Mouse (Mus musculus) T-helper 17 cell (primary cell): ENCODE data around the gene Procr.

Experiments used
- in situ Hi-C, 2 experiments: fragments of 300-600 bp; cut with MboI, MseI; formaldehyde crosslinking; loops; 1 replicate in 1 of 2; 2 replicates in 1 of 2; pipeline ENCODE4 v1.15.1; 2025; ENCODE audit warnings: high pct_unique_total_duplicates in 2 of 2

The Procr gene

DNA sequence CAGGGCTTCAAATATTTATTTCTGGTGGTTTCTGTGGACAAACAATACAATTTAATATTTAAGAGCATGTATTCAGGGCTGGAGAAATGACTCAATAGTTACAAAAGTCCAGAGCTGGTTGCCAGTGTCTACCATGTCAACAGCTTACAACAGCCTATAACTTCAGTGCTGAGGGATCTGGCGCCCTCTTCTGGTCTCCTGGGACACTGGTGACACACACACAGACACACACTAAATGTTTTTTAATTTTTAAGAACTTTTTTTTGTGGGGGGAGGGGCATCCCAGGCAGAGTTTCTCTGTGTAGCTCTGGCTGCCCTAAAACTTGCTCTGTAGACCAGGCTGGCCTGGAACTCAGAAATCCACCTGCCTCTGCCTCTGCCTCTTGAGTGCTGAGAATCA lies 4.8 kb downstream of the Procr start:
- in situ Hi-C loops = loop anchor here in 1 of 2 experiments (25.0 kb wide), 1 partner anchor 243 kb away; the partner anchor contains the start of genes Acss2 and Ggt7

DNA sequence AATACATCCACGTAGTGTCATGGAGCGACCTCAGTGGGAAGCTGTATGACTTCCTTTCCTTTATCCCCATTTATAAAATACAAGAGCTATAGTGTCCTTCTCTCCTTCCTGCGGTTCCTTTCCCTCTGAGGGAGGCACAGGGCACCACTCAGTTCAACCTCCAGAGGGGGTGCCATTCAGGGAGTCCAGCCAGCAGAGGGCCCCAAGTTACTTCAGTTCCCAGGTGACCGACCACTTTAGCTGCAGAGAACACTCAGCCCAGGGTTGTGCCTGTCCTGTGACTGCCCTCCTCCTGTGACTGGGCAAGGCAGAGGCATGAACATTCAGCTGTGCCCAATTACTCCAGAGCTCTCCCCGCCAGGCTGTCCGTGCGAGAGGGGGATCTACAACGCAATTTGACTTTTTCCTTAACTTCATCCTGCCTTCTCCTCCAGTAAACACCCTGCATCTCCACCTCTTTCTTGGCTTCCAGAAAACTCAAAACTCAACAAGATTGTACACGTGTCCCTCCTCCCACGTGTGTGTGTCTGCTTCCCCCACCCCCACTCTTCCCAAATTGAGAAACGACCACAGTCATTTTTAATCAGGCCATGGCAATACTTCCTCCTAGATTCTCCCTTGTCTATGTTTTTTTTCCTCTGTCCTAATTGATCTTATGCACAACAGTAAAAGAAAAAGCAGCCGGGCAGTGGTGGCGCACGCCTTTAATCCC lies 6.1 kb downstream of the Procr start:
- in situ Hi-C loops = loop anchor here in 1 of 2 experiments (25.0 kb wide), 1 partner anchor 245 kb away; the partner anchor contains the start of genes Acss2 and Ggt7

DNA sequence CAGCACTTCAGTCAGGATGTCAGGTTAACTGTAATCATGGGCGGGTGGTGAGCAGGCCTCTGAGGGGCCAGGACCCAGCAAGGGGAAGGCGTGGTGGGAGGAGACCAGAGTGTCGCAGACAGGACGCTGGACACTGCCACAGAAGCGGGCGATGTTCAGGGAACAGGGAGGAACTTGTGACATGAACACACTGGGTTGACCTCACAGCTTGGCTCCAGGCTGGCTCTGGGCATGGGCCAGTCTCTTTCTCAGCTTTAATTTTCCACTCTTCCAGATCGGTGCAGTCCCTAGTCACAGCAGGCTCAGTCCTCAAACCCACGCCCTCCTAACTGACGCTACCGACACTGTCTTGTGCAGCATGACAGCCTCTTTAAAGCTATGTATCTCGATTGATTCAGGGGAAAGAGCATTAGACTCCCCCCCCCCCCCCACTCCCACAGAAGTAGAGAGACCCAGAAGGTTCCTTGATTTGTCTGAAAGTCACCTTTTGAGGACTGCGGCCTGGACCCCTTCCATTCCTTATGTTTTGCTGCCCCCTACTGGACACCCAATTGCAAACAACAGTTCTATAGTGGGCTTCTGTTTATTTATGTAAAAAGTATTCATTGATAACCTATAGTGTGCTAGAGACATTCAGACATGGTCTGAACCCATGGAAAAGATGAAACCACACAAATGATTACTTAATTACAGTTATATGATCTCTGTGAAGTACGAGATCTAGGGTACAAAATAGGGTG lies 13.9 kb downstream of the Procr start:
- in situ Hi-C loops = loop anchor here in 1 of 2 experiments (5.0 to 25.0 kb wide), 2 partner anchors 93 to 253 kb away; partner anchors contain the start of genes Acss2 and Ggt7

DNA sequence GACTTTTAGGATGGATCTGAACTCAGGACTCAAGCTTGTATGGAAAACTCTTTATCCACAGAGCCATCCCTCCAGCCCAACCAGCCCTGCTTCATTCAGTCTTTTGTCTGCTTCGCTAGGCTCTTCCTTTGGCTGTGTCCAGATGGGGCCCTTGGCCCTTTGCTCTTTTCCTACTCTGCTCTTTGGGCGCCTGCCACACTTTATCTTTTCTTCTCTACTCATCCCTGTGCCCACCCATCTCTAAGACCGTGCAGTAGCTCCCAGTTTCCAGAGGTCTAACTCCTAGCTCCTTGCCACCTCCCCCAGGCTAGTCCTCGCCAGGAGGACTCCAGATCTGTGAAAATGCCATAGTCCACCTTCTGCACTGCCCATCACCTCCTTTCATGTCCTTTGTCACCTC lies 22.7 kb downstream of the Procr start:
- in situ Hi-C loops = loop anchor here in 1 of 2 experiments (10.0 to 25.0 kb wide), 2 partner anchors 261 to 1519 kb away; partner anchors contain the start of genes Acss2, Bpifb9a and Ggt7

DNA sequence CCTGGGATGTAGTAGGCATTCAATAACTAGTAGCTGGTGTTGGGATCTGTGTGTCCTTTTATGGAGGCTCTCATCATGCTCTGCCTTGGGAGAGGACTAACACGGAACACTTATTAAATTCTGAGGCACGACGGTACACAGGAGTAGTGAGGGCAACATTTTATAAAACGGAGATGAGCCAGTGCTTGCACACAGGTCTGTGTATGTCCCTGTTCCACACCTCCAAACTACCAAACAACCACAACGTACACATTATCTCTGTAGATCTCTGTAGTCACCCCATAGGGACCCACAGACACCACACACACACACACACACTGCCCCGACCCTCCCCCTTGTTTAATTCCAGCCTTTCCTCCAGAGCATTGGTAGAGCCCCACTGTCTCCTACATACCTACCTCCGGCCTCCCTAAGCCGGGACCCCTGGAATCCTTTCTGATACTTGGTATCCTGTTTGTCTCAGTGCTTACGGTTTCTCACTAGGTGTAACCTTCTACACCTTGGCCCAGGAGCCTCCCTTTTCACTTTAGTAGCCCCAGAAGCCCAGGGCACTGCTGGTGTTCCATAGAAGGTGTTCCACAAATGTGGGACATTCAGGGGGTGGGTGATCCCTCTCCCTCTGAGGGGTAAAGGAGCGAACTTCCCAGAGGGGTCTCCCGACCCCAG lies 23.5 kb downstream of the Procr start:
- in situ Hi-C loops = loop anchor here in 1 of 2 experiments (10.0 to 25.0 kb wide), 2 partner anchors 262 to 1520 kb away; partner anchors contain the start of genes Acss2, Bpifb9a and Ggt7

DNA sequence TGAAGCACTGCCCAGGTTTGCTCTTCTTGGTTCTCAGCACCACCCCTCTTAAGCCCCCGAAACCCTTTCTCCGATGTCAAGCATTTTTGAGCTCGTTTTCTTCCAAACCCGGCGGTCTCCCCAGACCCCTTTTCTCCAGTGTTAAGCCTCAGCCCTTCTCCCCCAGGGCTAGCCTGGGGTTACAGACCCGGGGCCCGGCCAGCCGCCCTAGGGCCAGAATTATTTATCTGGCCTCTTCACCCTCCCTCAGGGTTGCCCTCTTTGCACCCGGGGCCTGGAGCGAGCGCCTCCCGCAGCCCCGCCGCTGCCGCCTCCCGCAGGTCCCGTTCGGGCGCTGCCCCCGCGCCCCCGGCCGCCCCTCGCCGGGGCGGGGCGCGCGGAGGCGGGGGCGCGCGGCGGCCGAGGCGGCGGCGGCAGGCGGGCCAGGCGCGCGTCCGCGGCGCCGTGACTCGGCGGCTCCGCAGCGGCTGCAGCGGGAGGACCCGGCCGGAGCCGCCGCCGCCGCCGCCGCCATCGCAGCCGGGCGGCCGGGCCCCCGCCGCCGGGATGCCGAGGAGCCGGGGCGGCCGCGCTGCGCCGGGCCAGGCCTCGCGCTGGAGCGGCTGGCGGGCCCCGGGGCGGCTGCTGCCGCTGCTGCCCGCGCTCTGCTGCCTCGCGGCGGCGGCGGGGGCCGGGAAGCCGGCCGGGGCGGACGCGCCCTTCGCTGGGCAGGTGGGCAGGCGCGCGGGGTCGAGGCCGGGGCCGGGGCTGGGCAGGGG lies 24.2 kb downstream of the Procr start, which contains the start of gene Mmp24:
Mmp24 (plus strand) TSS at position 416 of the 758 bp plus-strand sequence.
- in situ Hi-C loops = loop anchor here (10.0 to 25.0 kb wide), 3 partner anchors 263 to 1520 kb away; partner anchors contain the start of genes Acss2 (in 1 of the 2), Bpifb9a (in 1 of the 2) and Ggt7 (in 1 of the 2)

DNA sequence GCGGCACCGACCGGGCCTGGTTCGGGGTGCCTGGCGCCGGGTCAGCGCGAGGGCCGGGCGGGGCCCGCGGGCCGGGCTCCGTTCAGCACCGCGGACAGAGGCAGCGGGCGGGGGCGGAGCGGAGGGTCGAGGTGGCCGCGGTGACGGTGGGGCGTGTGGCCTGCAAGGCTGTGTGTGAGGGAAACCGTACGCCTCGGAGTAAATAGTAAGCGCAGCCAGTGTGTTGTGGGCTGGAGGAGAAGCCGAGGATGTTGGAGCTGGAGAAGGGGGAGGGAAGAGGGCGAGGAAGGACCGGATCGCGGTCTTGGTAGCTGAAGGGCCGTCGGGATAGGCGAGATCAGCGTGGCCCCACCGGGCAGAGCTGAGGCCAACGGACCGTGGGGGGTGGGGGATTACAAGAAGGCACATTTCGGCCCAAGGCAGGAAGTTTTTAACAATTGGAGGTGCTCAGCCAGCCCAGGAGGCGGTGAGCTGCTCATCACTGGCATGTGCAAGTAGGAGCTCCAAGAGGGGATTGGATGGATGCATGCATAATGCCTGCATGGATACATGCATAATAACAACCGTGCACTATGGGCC lies 24.9 kb downstream of the Procr start:
- in situ Hi-C loops = loop anchor here (10.0 to 25.0 kb wide), 2 partner anchors 288 to 1521 kb away; partner anchors contain the start of gene Bpifb9a (in 1 of the 2)

DNA sequence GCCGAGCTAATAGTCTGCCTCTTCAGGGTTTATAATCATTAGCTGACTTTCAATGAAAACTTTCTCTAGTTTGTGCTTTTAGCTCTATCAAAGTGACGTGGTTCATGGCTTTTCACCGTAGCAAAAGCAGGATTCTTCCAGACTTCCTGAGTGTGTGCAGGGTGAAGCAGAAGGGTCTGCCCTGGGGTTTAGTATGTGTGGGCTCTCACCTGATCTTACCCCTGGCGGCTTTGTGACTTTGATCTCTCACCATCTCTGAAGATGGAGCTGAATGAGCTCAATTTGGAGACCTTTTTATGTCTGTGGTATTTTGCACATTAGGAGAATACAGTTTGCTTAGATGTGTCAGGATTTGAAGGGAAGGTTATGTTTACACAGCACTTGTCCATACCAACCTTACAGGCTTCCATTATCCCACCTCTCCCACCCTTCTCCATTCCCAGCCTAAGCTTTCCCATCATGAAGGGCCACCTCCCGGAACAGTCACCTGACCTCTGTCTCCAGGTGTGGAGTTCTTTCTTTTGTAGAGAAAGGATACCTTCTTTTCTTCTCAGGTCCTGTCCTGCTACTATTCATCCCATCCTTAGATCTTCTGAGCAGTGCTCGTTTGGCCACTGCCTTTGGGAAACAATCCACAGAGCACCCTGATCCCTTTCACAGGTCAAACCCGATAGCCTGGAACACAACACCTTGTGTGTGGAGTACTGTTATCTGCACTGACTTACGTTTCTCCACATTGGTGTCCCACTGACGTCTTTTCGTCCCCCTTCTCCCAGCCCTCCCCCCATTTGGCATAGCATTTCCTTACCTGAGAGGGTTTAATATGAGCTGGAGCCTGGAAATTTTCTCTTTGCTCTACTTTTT lies 26.1 kb downstream of the Procr start:
- in situ Hi-C loops = loop anchor here (10.0 to 25.0 kb wide), 2 partner anchors 290 to 1522 kb away; partner anchors contain the start of gene Bpifb9a (in 1 of the 2)

DNA sequence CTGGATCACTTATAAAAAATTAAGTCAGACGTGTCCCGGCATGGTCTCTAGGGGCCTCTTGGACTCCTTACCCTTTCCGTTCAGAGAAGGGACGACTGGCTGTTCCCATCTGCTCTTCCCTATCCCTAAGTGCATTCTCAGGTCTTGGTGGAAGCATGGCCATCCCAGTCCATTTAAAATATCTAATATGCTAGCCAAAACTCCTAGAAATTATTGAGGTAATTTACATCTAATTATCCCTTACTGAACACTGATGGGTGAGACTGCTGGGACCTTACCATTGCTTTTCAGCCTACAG lies 26.7 kb downstream of the Procr start:
- in situ Hi-C loops = loop anchor here (10.0 to 25.0 kb wide), 2 partner anchors 290 to 1523 kb away; partner anchors contain the start of gene Bpifb9a (in 1 of the 2)

DNA sequence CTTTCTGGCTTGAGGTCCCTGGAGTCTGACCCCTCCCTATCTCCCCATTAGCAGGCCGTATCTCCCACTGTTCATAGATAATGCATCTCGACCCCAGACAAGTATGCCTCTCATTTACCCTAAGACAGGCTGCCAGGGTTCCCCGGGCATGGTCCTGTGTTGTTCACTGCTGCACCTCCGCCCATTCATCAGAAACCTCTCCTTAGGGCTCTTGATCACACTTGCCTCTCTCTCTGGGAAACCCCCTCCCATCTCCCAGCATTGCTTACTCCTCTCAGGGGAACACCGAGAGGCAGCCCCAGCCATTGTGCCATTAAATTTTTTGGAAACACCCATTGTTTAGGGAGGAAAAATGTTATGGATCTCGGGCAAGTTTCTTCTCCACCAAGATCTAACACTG lies 27.1 kb downstream of the Procr start:
- in situ Hi-C loops = loop anchor here (10.0 to 25.0 kb wide), 2 partner anchors 291 to 1523 kb away; partner anchors contain the start of gene Bpifb9a (in 1 of the 2)

DNA sequence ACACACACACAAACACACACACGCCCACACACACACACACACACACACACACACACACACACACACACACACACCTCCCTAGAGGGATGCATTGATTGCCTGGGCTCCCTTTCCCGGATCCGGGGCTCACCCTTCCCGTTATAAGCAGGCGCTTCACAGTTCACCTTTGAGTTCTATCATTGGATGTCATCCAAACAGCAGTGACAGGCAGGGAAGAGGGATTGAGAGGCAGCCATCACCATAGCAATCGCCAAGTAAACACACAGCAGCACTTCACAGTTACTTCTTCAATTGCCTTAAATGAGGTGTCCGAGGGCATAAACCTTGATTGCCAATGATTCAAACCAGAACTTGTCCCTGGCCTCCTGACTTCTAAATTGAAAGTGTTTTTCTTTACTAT lies 28.1 kb downstream of the Procr start:
- in situ Hi-C loops = loop anchor here (10.0 to 25.0 kb wide), 2 partner anchors 292 to 1524 kb away; partner anchors contain the start of gene Bpifb9a (in 1 of the 2)

DNA sequence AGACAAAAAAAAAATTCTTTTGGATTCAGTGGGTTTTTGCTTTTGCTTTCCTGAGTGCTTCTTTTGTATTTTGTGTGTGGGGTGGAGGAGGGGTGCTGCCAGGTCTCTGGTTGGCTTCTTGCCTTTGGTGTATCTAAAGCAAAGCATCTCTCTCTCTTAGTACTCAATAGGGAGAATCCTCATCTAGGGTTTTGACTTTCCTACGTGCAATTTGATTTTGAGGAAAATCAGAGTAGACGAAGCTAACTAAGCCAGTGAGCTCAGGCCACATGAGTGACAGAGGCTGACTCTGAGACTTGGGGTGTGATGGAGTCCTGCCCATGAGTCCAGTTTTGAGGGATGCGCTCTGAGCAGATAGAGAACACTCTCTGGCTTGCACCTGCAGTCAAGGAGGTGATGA lies 28.6 kb downstream of the Procr start:
- in situ Hi-C loops = loop anchor here (10.0 to 25.0 kb wide), 2 partner anchors 292 to 1525 kb away; partner anchors contain the start of gene Bpifb9a (in 1 of the 2)

DNA sequence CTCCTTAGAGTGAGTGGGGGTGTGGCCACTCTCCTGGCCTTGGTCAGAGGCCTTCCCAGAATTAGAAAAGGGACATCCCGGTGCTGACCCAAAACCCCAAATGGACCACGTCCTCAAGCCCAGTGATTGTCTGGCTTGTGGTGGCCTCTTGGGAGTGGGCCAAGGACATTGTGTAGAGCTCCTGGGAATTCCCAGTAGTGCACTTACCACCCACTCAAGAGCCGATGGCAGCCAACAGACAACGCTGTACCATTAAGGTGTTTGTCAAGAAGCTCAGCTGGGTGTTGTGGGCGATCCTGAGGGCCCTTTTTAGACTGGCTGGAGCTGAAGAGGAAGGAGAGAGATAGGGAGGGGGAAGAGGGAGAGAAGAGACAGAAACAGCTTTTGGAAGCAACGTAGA lies 33.6 kb downstream of the Procr start:
- in situ Hi-C loops = loop anchor here in 1 of 2 experiments (25.0 kb wide), 1 partner anchor 297 kb away; no protein-coding TSS in a partner anchor

DNA sequence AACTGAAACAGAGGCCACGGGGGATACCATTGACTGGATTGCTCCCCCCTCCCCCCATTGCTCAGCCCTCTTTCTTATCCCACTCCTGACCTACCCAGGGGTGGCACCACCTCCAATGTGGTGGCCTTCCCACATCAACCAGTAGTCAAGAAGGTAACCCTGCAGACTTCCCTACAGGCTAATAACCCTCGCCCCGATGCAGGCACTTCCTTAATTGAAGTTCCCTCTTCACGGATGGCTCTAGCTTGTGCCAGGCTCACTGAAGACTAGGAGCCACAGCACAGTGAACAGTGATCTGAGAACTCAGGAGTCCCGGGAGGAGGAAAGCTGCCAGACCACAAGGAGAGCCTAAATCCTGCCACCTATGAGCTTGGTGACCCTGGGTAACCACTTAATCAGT lies 36.0 kb downstream of the Procr start:
- in situ Hi-C loops = loop anchor here in 1 of 2 experiments (25.0 kb wide), 1 partner anchor 300 kb away; no protein-coding TSS in a partner anchor

DNA sequence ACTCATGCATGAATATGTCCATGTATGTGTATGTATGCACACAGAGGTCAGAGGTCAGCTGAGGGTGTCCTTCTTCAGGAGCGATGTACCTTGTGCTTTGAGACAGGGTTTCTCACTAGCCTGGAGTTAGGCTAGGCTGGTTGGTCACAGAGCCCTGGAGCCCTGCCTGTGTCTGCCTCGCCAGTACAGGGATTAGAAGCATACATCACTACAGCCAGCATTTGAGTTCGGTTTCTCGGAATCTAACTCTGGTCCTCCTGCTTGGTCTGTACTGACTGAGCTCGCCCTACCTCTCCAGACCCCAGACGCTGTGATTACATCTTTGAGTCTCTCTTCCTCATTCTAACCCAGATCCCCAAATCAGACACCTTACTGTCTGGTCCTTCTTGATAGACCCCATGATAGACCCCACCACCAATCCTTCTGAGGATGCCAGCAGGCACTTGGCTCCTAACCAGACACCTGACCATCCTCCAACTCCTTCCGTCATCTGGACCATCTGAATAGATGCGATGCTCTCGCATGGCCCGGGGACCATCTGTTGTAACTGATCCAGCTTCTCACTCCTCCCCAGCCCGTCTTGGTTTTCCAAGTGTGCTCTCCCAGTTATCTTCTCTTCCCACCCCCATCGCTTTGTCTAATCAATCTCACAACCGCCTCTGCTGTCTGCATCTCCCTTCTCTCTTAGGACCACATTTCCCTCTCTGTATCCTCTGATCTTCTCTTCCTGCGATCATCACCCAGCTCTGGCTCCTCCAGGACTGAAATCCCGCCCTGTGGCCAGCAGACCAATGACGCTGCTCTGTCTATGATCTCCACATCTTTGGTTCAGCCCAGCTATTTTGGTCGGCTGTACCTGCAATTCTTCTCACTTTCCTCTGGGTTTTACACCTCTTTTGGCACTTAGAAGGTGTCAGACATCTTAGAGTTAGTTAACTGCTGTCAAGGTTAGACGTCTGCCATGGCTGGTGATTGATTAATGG lies 37.3 kb downstream of the Procr start:
- in situ Hi-C loops = loop anchor here in 1 of 2 experiments (25.0 kb wide), 1 partner anchor 301 kb away; no protein-coding TSS in a partner anchor

DNA sequence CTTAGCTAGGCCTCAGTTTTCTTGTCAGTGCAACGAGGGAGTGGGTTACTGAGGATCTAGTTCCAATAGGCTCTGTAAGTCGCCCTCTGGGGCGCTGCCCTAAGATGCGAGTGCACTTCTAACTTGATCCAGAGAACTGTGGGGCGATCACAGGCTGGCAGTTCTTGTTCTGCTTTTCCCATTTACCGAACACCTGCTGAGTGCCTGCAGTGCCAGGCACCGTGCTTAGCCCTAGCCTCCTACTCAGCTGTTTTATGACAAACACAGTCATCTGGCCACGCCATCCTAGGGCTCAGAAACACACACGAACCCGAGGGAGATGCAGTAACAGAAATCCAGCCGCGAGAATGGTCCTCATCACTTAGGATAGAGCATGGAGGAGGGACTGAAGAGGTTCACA lies 42.0 kb downstream of the Procr start:
- in situ Hi-C loops = loop anchor here in 1 of 2 experiments (25.0 kb wide), 1 partner anchor 306 kb away; no protein-coding TSS in a partner anchor
